Mouse (Mus musculus): ENCODE results near the gene Mphosph10.

- TF ChIP-seq CTCF (IDR thresholded peaks at IDR 0.05; ENCODE audit: control insufficient read depth, insufficient read depth, low read length) (no peak), POLR2A (IDR thresholded peaks at IDR 0.05; ENCODE audit: borderline replicate concordance, control insufficient read depth, low read depth, low read length) (no peak)
These were observed 10.4 kb upstream of the Mphosph10 start for GRCm38 (mm10) chr7:64402452-64402851.

Data from bone marrow, adult 2 months (tissue).